9 mouse cellular contexts compared by ENCODE assay signal in the genomic region with DNA sequence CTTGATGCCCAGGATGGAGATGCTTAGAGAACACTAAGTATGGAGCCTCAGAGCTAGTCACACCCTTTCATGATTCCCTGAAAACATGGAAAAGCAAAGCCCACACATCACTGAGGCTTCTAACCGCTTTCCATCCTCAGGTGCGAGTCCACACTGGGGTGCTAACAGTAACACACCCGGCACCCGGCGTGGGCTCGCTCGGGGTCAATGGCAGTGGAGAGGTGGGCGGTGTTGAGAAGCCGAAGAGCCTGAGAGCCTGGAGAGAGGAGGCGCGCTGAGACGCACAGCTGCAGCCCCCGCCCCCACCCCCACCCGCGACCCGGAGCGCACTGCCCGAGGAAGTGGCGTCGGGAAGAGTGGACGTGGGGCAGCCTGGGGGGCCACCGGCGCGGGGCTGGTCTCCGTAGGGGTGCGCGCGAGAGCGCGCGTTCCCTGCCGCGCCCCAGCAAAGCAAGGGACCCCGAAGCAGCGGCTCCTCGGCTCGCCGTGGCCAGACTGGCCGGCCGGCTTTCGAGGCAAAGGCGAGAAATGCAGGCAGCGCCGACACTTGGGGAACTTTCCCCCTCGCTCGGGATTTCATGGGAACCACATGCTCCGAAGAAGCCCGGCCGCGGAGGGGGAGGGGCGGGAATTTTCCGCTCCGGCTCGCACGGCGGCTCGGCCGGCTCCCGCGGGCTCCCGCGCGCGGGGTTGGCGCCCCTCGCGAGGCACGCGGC.
DNase-seq lines count a peak whose midpoint lies in the region; ATAC-seq and TF ChIP-seq lines count a peak whose summit lies in the region.
"Had no signal": no experiment of that assay in that cellular context is flagged by ENCODE, and none has a peak within 500 bp of the region (broad histone marks: within the 10 kb centered on the region; RNA-seq: fewer than 3 reads in every experiment).

No protein-coding gene starts in this region.

- 1% methylated on average over 69 of the region's 69 CpGs for WGBS in heart, embryonic 13.5 days
- WGBS in lung, postnatal 0 days: 1% methylated on average over 46 of the region's 69 CpGs

- peak; percentile 28 for DNase-seq in 3T3-L1 (ENCODE audit: low read depth, low spot score)
- peak; percentile 60 to 71 for DNase-seq in adrenal gland, adult 18-20 months (ENCODE audit: low spot score in 2 of 2)
- peak; percentile 72 for DNase-seq in embryo, embryonic 9.5 days (ENCODE audit: extremely low spot score)
- peak; percentile 78 to 82 for DNase-seq in kidney, postnatal 4 days
- DNase-seq in lung, postnatal 0 days (ENCODE audit: low spot score): peak; percentile 68
- peak; percentile 79 for DNase-seq in right cerebral cortex, postnatal 4 days

- 0 out of 2 replicates have a peak, but pooled peaks cover 2% of the 10 kb centered on the region for H3K36me3 ChIP-seq in heart, embryonic 13.5 days
- no peaks in the 10 kb centered on the region for H3K36me3 ChIP-seq in lung, postnatal 0 days (ENCODE audit: insufficient read depth, low read length)

- TF ChIP-seq EP300 in lung, postnatal 0 days (IDR thresholded peaks at IDR 0.05): no peak

- peak overlapping the region; percentile 65 for H3K4me3 ChIP-seq in heart, embryonic 13.5 days
- H3K4me3 ChIP-seq in lung, postnatal 0 days (ENCODE audit: low read depth, low read length): peak overlapping the region; percentile 54
- H3K4me3 ChIP-seq: myocyte had no signal

- H3K9me3 ChIP-seq in heart, embryonic 13.5 days: no peaks in the 10 kb centered on the region
- H3K9me3 ChIP-seq in lung, postnatal 0 days (ENCODE audit: low read length): no peaks in the 10 kb centered on the region

- peaks cover 37% of the 10 kb centered on the region for H3K27me3 ChIP-seq in heart, embryonic 13.5 days (replicated peaks)
- H3K27me3 ChIP-seq in lung, postnatal 0 days (replicated peaks; ENCODE audit: insufficient read depth, low read length): no peaks in the 10 kb centered on the region

- peak overlapping the region; percentile 67 for H3K27ac ChIP-seq in heart, embryonic 13.5 days (replicated peaks)
- H3K27ac ChIP-seq in lung, postnatal 0 days (ENCODE audit: low read length): peak overlapping the region; percentile 64

- no peak for ATAC-seq in heart, embryonic 13.5 days (ENCODE audit: extremely low read depth, insufficient number of reproducible peaks, low FRiP score, low TSS enrichment)
- peak; percentile 25 for ATAC-seq in lung, postnatal 0 days
- no peak for ATAC-seq in activated CD4-positive, CD25-positive, alpha-beta regulatory T cell, adult 4 months

- H3K4me1 ChIP-seq in heart, embryonic 13.5 days: peaks cover 73% of the 10 kb centered on the region
- H3K4me1 ChIP-seq in lung, postnatal 0 days (ENCODE audit: insufficient read depth, low read depth, low read length): no peaks in the 10 kb centered on the region

- peak overlapping the region; percentile 81 for H3K9ac ChIP-seq in heart, embryonic 13.5 days
- H3K9ac ChIP-seq in lung, postnatal 0 days (replicated peaks; ENCODE audit: low read depth): peak overlapping the region; percentile 46

- TF ChIP-seq CTCF in lung, postnatal 0 days (IDR thresholded peaks at IDR 0.05): no peak

- peak overlapping the region; percentile 95 for H3K4me2 ChIP-seq in heart, embryonic 13.5 days
- peak overlapping the region; percentile 97 for H3K4me2 ChIP-seq in lung, postnatal 0 days (replicated peaks; ENCODE audit: low read depth, low read length)

Comparison
In these comparisons a context has a peak if more than half of its experiments do, and no peak if none do; other contexts are left out.
1. DNase-seq: peak in every context shown above with its lines; median percentile 80 in kidney, postnatal 4 days; 79 in right cerebral cortex, postnatal 4 days; 72 in embryo, embryonic 9.5 days; 68 in lung, postnatal 0 days; 66 in adrenal gland, adult 18-20 months; 28 in 3T3-L1.